Mouse (Mus musculus) midbrain, embryonic 12.5 days (tissue): Measurements from ENCODE around the gene Ctnna2. TPM values are rescaled to one million over a fixed set of nuclear protein-coding genes. Genes with fewer than 3 reads are reported as not detected.

Source experiments
- ATAC-seq: fragments of 200-750 bp; cut with Nextera tagmentation; 2 replicates; pipeline ENCODE4 v1.8.0; 2017; ENCODE audit warnings: low read depth, moderate TSS enrichment, moderate library complexity; ENCODE audit not compliant: low FRiP score
- H3K27ac ChIP-seq: fragments of 300-500 bp; sonication (generic); replicated peaks from 2 replicates; pipeline ENCODE4 v1.5.1; 2016; ENCODE audit warnings: mild to moderate bottlenecking
- H3K27me3 ChIP-seq: fragments of 300-500 bp; sonication (generic); 2 replicates; pipeline ENCODE4 v1.6.1; 2016; ENCODE audit warnings: mild to moderate bottlenecking
- H3K36me3 ChIP-seq: fragments of 300-500 bp; sonication (generic); 2 replicates; pipeline ENCODE4 v1.6.1; 2016
- H3K4me1 ChIP-seq: fragments of 300-500 bp; sonication (generic); 2 replicates; pipeline ENCODE4 v1.6.1; 2016
- H3K4me2 ChIP-seq: fragments of 300-500 bp; sonication (generic); replicated peaks from 2 replicates; pipeline ENCODE4 v1.6.1; 2016; ENCODE audit warnings: mild to moderate bottlenecking, moderate library complexity
- H3K4me3 ChIP-seq: fragments of 300-500 bp; sonication (generic); 2 replicates; pipeline ENCODE4 v1.5.1; 2016; ENCODE audit warnings: mild to moderate bottlenecking
- H3K9ac ChIP-seq: fragments of 300-500 bp; sonication (generic); replicated peaks from 2 replicates; pipeline ENCODE4 v1.6.1; 2016; ENCODE audit warnings: mild to moderate bottlenecking, moderate library complexity
- H3K9me3 ChIP-seq: fragments of 300-500 bp; sonication (generic); 2 replicates; pipeline ENCODE4 v1.6.1; 2016; ENCODE audit warnings: mild to moderate bottlenecking
- WGBS: fragments of 180-500 bp; shearing (Covaris S2); methylation state at CpG from one replicate; pipeline ENCODE4 v1.1.7; 2016; 5-methylcytosine and 5-hydroxymethylcytosine counted together
- polyA plus RNA-seq: library from polyadenylated mRNA; unstranded; fragments of >200 nt; fragmentation: Nextera tagmentation; extraction: Ambion mirVana; gene quantifications from 2 replicates; pipeline ENCODE4 v1.2.1, GENCODE M21; 2016

Ctnna2 gene
- polyA plus RNA-seq, 1 experiment from 2014 or later: 82.0 TPM

GRCm38 (mm10) chr6:77868119-77868518 lies 111.4 kb downstream of the Ctnna2 start:
- no peaks in the 10 kb centered on the region for H3K36me3 ChIP-seq
- no peaks in the 10 kb centered on the region for H3K4me1 ChIP-seq
- no peak for ATAC-seq
- H3K4me3 ChIP-seq: no peak overlapping the region
- no peaks in the 10 kb centered on the region for H3K27me3 ChIP-seq
- H3K4me2 ChIP-seq: no peak overlapping the region
- WGBS: 53% methylated on average over 3 of the region's 3 CpGs
- H3K27ac ChIP-seq: no peak overlapping the region
- H3K9me3 ChIP-seq: no peaks in the 10 kb centered on the region
- no peak overlapping the region for H3K9ac ChIP-seq

DNA sequence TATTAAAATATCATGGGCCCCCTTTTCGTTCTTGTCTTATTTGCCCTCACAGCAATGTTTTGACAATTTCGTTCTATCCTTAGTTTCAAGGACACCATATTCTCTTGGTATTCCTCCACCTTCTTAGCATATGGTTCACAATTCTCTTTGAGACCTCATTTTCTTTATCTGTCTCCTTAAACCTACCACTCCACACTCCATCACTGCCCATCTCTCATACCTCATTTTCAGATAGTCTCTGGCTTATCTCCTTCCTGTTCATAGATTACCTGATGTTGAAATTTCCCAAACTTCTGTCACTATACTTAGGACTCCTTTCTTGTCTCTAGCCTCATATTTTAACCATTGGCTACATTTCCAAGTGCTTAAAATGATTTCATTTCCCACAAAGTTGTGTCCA lies 116.1 kb downstream of the Ctnna2 start:
- 99% methylated on average over 2 of the region's 2 CpGs for WGBS
- ATAC-seq: no peak
- Histone ChIP-seq H3K9me3 (no peaks in the 10 kb centered on the region), H3K9ac (no peak overlapping the region), H3K27ac (no peak overlapping the region), H3K4me2 (no peak overlapping the region), H3K36me3 (no peaks in the 10 kb centered on the region), H3K4me3 (no peak overlapping the region), H3K27me3 (no peaks in the 10 kb centered on the region), H3K4me1 (no peaks in the 10 kb centered on the region)

GRCm38 (mm10) chr6:77862781-77863180 lies 116.7 kb downstream of the Ctnna2 start:
- Histone ChIP-seq H3K4me3 (no peak overlapping the region), H3K27ac (no peak overlapping the region), H3K4me2 (no peak overlapping the region), H3K9ac (no peak overlapping the region), H3K9me3 (no peaks in the 10 kb centered on the region), H3K27me3 (no peaks in the 10 kb centered on the region), H3K4me1 (no peaks in the 10 kb centered on the region), H3K36me3 (no peaks in the 10 kb centered on the region)
- 82% methylated on average over 6 of the region's 6 CpGs for WGBS
- no peak for ATAC-seq

DNA sequence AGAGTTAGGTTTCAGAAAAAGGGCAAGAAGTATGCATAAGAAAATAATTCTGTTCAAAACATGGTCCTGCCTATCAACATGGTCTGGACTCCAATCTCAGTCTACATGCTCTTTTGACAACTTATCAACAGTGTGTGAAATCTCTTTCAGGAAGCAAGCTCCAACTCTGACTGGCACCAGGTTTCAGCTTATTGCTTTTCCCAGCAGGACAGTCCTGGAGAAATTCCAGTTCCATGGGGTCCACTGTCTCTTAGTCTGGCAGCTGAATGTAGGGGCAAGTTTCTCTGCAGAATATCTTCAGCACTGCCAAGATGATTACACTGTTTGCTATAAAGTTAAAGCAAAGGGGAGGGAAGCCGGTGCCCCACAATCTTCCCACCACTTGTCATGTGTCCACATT lies 130.1 kb downstream of the Ctnna2 start:
- Histone ChIP-seq H3K9me3 (no peaks in the 10 kb centered on the region), H3K4me3 (no peak overlapping the region), H3K27ac (no peak overlapping the region), H3K4me2 (no peak overlapping the region), H3K36me3 (no peaks in the 10 kb centered on the region), H3K27me3 (no peaks in the 10 kb centered on the region), H3K4me1 (no peaks in the 10 kb centered on the region), H3K9ac (no peak overlapping the region)
- ATAC-seq: no peak
- 84% methylated on average over 1 of the region's 1 CpGs for WGBS

DNA sequence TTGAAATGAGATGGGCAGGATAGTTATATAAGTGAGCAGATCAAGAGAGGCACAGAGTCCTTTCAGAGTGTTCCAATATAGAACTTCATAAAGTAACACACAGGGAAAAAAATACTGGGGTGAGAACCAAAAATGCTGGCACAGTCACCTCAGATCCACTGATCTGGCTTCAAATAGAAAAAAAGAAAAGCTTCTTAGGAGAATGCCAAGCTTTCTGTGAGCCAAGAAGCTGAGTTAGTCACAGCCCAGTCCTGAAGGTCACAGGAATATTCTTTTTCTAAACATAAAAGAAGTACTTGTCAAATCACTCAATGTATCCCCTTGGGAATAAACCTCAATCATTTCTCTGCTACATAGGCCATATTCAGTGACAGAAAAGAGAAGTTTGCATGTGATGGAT lies 130.7 kb downstream of the Ctnna2 start:
- Histone ChIP-seq H3K27ac (no peak overlapping the region), H3K4me2 (no peak overlapping the region), H3K4me1 (no peaks in the 10 kb centered on the region), H3K9ac (no peak overlapping the region), H3K27me3 (no peaks in the 10 kb centered on the region), H3K9me3 (no peaks in the 10 kb centered on the region), H3K36me3 (no peaks in the 10 kb centered on the region), H3K4me3 (no peak overlapping the region)
- no peak for ATAC-seq

DNA sequence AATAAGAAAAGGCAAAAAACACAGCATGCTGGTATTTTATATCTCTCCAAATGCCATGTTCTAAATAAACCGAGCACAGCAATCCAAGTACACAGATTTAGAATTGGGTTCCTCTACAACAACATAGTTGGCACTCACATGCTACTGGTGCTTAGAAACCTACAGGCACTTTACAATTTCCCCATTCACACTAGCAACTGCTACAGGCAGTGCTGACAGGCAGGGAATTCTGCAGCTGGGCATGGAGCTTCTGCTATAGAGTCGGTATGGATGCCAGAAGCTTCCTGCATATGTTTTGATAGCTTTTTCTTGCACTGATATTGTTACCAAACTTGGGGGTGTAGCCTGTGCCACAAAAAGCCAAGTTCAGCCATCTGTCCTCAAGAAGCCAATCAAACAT lies 131.8 kb downstream of the Ctnna2 start:
- Histone ChIP-seq H3K4me3 (no peak overlapping the region), H3K27ac (no peak overlapping the region), H3K4me1 (no peaks in the 10 kb centered on the region), H3K4me2 (no peak overlapping the region), H3K36me3 (no peaks in the 10 kb centered on the region), H3K9ac (no peak overlapping the region), H3K9me3 (no peaks in the 10 kb centered on the region), H3K27me3 (no peaks in the 10 kb centered on the region)
- 89% methylated on average over 2 of the region's 2 CpGs for WGBS
- no peak for ATAC-seq

DNA sequence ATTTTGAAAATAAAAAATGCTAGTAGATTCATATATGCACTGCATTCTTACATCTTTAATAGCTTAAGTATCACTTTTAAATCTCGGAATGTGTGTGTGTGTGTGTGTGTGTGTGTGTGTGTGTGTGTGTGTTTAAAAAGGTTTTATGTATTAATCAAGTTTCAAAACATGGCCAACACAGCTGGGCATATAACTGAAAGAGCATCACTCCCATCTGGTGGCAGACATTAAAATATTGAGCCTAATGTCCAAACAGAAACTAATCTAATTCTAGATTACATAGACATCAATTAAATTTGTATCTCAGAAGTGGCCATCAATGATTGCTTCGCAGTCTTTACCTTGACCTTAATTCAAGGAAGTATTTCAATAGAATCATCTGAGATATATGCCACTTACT lies 140.4 kb downstream of the Ctnna2 start:
- WGBS: 86% methylated on average over 2 of the region's 2 CpGs
- Histone ChIP-seq H3K9me3 (no peaks in the 10 kb centered on the region), H3K36me3 (no peaks in the 10 kb centered on the region), H3K27ac (no peak overlapping the region), H3K4me2 (no peak overlapping the region), H3K9ac (no peak overlapping the region), H3K4me3 (no peak overlapping the region), H3K4me1 (no peaks in the 10 kb centered on the region; the same call in 1 of the 2 replicates), H3K27me3 (no peaks in the 10 kb centered on the region)
- no peak for ATAC-seq

- ATAC-seq: no peak
- H3K4me2 ChIP-seq: no peak overlapping the region
- no peaks in the 10 kb centered on the region for H3K9me3 ChIP-seq
- H3K27me3 ChIP-seq: no peaks in the 10 kb centered on the region
- no peaks in the 10 kb centered on the region; the same call in 1 of the 2 replicates for H3K4me1 ChIP-seq
- H3K36me3 ChIP-seq: no peaks in the 10 kb centered on the region
- H3K4me3 ChIP-seq: no peak overlapping the region
- no peak overlapping the region for H3K27ac ChIP-seq
- H3K9ac ChIP-seq: no peak overlapping the region
Observed at GRCm38 (mm10) chr6:77838653-77839052, 140.8 kb downstream of the Ctnna2 start.

DNA sequence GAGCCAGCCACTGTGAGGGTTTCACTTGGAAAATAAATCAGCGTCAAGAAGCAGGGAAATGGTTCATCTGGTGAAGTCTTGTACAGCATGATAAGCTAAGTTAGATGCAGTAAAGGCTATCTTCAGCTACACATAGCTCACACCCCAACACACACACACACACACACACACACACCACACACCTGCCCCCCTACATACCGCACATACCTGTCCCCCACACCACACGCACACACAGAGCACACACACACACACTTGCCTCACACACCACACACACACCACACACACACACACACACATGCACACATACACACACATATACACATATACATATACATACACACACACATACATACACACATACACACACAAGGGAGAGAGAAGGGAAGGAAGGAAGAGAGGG lies 142.0 kb downstream of the Ctnna2 start:
- Histone ChIP-seq H3K4me2 (no peak overlapping the region), H3K36me3 (no peaks in the 10 kb centered on the region), H3K27ac (no peak overlapping the region), H3K4me3 (no peak overlapping the region), H3K27me3 (no peaks in the 10 kb centered on the region), H3K9me3 (no peaks in the 10 kb centered on the region), H3K9ac (no peak overlapping the region), H3K4me1 (no peaks in the 10 kb centered on the region; the same call in 1 of the 2 replicates)
- no peak for ATAC-seq
- 89% methylated on average over 3 of the region's 3 CpGs for WGBS

DNA sequence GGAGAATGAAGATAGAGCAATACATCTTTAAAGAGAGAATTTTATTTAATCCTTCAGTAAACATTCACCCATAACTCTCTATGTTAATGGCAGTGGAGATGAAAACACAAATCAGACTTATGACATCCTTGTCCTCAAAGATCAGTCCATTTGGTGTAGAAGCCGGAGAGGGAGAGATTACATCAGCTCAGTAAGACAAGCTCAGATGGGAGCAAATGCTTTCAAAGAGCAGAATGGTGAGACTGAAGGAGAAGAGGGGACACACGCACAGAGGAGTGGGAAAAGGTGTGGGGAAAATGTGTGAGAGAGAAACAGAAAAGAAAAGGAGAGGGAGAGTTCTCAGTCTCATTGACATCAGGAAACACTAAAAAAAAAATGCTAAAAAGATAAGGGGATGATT lies 144.8 kb downstream of the Ctnna2 start:
- no peaks in the 10 kb centered on the region for H3K36me3 ChIP-seq
- no peak overlapping the region for H3K9ac ChIP-seq
- H3K4me1 ChIP-seq: no peaks in the 10 kb centered on the region; the same call in 1 of the 2 replicates
- WGBS: 69% methylated on average over 2 of the region's 2 CpGs
- no peak overlapping the region for H3K4me3 ChIP-seq
- H3K27ac ChIP-seq: no peak overlapping the region
- no peak overlapping the region for H3K4me2 ChIP-seq
- ATAC-seq: no peak
- H3K9me3 ChIP-seq: no peaks in the 10 kb centered on the region
- no peaks in the 10 kb centered on the region for H3K27me3 ChIP-seq

- H3K4me3 ChIP-seq: no peak overlapping the region
- peak; percentile 78 for ATAC-seq
- H3K9me3 ChIP-seq: no peaks in the 10 kb centered on the region
- H3K9ac ChIP-seq: no peak overlapping the region
- peaks cover 4% of the 10 kb centered on the region; the same call in 1 of the 2 replicates for H3K4me1 ChIP-seq
- H3K36me3 ChIP-seq: no peaks in the 10 kb centered on the region
- no peak overlapping the region for H3K27ac ChIP-seq
- H3K27me3 ChIP-seq: no peaks in the 10 kb centered on the region
- 54% methylated on average over 1 of the region's 1 CpGs for WGBS
- H3K4me2 ChIP-seq: no peak overlapping the region
Observed at GRCm38 (mm10) chr6:77827526-77827925, 152.0 kb downstream of the Ctnna2 start.

DNA sequence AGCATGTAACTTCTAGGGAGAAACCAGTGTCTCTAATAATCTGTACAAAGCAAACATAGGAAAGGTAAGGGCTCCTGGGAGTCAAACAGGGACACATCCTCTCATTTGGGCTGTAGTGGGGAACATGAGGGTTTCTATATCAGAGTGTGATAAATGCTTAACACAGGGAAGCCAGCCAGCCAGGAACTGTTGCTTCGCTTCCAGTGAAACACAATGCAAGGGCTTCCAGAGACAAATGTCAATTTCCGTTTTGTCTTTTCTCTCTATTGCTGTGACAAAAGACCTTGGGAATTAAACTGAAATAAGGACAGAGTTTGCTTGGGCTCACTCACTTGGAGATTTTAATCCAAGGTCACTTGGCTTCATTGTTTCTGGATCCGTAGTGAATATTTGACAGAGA lies 162.4 kb downstream of the Ctnna2 start:
- no peak overlapping the region for H3K27ac ChIP-seq
- no peaks in the 10 kb centered on the region for H3K9me3 ChIP-seq
- H3K4me3 ChIP-seq: no peak overlapping the region
- H3K9ac ChIP-seq: no peak overlapping the region
- H3K36me3 ChIP-seq: no peaks in the 10 kb centered on the region
- H3K27me3 ChIP-seq: no peaks in the 10 kb centered on the region
- H3K4me2 ChIP-seq: no peak overlapping the region
- no peak for ATAC-seq
- WGBS: 48% methylated on average over 3 of the region's 3 CpGs
- peaks cover 9% of the 10 kb centered on the region for H3K4me1 ChIP-seq

DNA sequence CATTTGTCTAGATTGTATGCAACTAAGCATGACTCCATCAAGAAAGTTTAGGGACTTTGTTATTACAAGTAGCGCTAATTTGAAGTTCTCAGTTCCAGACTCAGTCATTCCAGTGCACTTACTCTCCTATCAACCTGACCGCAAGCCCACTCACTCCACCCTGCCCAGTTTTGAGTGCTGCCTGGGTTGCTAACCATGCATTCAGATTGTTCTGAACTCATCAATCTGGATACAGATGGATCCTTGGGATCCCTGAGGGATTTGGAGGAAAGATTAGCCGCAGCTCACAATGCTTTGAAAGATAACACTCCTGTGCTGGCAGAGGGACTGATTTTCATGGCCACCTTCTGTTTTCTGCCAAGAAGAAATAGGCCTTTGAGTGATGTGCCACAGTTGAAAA lies 168.5 kb downstream of the Ctnna2 start:
- no peaks in the 10 kb centered on the region for H3K27me3 ChIP-seq
- H3K36me3 ChIP-seq: no peaks in the 10 kb centered on the region
- H3K4me2 ChIP-seq: no peak overlapping the region
- ATAC-seq: no peak
- H3K9me3 ChIP-seq: no peaks in the 10 kb centered on the region
- peak overlapping the region; percentile 54; the same call in 1 of the 2 replicates for H3K27ac ChIP-seq
- H3K4me3 ChIP-seq: no peak overlapping the region
- H3K9ac ChIP-seq: no peak overlapping the region
- WGBS: 52% methylated on average over 3 of the region's 3 CpGs
- H3K4me1 ChIP-seq: peaks cover 13% of the 10 kb centered on the region
